Mouse (Mus musculus) MEL-GATA-1-ER (cell line): ENCODE measurements around the gene Pga5.
A peak's percentile ranks its signal among the peaks of the same experiment; 100 is the strongest.

Experiments
- DNase-seq: peaks from one replicate; pipeline ENCODE4 v3.0.0-alpha.2; 2012; ENCODE audit warnings: low read depth; ENCODE audit errors: extremely low read depth

Pga5 gene

DNA sequence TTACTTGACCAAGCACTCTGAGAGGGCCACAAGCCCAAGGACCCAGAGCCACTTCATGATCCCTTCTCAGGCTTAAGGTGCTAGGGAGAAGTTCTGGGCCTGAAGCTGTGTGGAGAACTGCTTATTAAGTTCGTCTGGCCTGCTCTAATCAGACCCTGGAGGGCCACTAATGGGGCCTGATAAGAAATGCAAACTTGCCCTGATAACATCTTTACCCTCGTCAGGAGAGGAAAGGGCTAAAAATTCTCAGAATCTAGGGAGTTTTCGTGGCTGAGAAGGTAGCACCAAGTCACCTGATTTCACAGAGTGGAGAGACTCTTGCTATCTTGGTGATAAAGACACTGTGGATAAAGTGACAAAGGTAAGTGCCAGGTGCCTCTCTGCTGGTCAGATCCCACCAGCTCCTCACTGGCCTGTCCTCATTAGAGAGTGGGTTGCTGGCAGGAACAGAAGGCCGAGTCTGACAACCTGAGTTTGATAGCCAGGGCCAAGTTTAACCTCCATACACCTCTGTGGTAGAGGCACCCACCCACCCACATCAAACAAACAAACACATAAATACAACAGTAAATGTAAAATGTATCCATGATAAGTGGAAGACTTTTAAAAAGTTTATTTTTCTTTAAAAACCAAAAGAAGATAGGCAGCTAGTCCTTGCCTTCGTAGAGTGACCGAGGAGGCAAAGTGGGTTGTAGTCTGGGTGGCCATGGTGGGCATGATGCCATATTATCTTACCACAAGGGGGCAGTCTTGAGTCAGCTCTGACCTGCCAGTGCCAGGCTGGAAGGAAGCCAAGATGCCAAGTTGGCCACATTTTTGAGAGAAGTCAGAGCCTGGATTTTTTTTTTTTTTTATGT, at the start of gene Pga5:
Gene Pga5 (minus strand): TSS at position 157 of the 857 bp plus-strand sequence.
- no peak for DNase-seq

- no peak for DNase-seq
These were observed 46.9 kb upstream of the Pga5 start for GRCm38 (mm10) chr19:10724629-10725363.

- DNase-seq, result no peak
These were observed 45.8 kb upstream of the Pga5 start for GRCm38 (mm10) chr19:10723649-10724048.

DNA sequence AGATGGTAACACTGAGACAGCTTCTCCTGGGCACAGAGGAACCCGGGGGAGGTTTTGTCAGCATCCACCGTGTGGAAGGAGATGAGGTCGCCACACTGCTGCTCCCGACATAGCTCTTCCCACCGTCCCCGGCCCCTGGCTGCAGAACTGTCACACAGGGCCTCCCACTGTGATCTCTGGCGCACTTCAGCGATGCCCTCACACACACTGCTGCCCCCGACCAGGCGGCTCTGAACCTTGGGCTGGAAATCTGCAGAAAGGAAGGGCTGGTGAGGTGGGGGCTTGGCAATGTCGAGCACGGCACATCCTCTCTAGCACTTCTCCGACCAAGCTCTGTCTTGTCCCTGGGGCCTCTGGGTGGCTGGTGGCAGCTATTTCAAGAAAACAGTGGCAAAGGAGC, 45.2 kb upstream of the Pga5 start:
- no peak for DNase-seq

- DNase-seq, result no peak
These were observed 43.2 kb upstream of the Pga5 start for GRCm38 (mm10) chr19:10721064-10721463.

- no peak for DNase-seq
These were observed 42.7 kb upstream of the Pga5 start for GRCm38 (mm10) chr19:10720524-10720923.

DNA sequence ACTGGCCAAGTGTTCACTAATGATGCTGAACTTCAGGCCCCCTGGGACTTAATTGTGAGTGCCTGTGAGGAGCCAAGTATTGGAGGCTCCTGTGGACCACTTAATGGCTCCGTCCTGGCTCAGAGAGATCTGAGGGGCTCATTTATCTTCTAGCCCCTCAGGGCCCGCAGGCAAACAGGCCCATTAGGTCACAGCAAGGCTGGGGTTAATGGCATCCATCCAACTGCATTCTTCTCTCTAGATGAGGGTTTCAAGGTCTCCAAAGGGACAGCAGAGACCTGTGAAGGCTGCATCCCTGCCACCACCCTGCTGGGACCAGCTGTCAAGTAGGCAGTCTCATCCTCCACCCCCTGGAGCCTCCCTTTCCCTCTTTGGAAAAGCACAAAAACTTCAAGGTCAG, 41.9 kb upstream of the Pga5 start:
- DNase-seq, result no peak

GRCm38 (mm10) chr19:10718251-10718775, 40.4 kb upstream of the Pga5 start:
- no peak for DNase-seq

DNA sequence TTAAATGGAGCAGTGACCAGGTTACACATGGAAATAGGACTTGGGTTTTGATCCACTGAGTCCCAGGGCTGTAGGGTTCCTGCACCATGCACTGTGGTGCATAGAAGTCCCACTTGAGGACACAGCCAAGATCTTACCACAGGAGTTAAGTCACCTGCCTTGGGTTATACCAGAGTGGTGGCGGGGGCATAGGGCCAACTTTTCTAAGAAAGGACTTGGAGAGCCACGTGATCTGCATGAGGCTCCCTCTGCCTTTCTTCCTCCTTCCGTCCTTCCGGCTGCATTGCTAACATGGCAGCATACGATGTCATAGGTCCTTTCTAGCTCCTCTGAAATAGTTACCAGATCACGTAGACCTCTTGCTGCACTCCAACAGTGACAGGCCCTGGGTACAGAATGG, 37.6 kb upstream of the Pga5 start:
- DNase-seq, result no peak

DNA sequence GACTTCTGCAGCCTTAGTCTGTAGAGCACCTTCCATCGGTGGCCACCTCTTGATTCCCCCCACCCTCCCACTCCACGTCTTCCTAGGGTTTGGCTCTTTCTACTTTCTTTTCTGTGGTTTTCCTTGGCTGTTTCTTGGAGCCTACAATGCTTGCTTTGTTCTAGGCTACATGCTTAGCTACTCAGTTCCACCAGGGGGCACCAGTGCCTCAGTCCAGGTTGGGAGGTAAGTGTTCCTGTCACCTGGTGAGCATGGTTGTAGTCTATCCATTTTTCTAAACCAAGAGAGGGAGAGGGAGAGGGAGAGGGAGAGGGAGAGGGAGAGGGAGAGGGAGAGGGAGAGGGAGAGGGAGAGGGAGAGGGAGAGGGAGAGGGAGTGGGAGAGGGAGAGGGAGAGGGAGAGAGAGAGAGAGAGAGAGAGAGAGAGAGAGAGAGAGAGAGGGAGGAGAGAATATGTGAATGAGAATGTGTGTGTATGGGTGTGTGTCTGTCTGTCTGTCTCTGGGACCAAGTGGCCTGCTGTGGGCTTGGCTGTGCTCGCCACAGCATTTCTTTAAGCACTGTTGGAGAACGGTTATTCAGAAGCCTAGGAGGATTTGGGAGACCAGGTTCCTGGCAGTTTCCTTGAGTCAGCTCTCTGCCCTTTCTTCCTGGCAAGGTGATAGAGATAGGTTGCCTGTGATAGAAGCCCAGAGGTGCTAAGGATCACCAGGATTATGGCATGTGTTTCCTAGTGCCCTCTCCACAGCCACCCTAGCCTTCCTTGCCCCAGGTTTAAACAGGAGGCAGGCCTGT, 37.0 kb upstream of the Pga5 start:
- DNase-seq, result no peak

DNA sequence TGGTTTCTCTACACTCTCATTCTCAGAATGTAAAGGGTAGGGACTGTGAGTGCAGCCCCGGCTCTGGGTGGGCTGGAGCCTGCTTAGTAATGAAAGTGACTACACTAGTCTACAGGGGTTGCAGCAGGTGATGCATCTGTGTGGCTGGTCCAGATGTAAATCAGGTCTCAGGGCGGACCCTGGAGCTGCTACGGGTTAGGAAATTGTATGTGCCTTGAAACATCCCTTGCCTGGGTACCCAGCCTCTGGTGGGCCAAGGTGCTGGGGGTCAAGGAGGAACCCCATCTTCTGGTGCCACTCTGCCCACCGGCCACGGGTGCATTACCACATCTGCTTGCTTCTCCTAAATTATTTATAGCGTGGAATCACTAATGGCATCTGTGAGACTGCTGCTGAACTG, 36.3 kb upstream of the Pga5 start:
- DNase-seq, result no peak

GRCm38 (mm10) chr19:10713551-10713950, 35.7 kb upstream of the Pga5 start:
- no peak for DNase-seq

- no peak for DNase-seq
These were observed 34.8 kb upstream of the Pga5 start for GRCm38 (mm10) chr19:10712646-10713045.

GRCm38 (mm10) chr19:10712194-10712593, 34.3 kb upstream of the Pga5 start:
- DNase-seq, result no peak

DNA sequence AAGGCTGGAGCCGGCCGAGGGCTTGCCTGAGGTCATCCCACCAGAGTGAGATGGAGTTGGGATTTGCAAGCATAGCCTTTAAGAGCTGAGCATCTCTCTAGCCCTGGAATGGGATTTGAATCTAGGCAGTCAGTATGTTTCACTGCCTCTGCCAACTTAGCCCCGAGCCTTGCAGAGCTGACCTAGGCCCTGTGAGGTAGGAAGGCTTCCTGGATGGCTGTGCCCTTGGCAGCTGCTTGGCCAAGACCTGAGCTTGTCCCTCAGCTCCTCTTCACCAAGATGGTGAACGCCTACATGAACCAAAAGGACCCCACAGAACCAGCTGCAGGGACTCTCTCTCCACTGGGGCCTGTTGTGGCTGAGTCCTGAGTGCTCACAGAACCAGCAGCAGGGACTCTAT, 32.9 kb upstream of the Pga5 start:
- no peak for DNase-seq

DNA sequence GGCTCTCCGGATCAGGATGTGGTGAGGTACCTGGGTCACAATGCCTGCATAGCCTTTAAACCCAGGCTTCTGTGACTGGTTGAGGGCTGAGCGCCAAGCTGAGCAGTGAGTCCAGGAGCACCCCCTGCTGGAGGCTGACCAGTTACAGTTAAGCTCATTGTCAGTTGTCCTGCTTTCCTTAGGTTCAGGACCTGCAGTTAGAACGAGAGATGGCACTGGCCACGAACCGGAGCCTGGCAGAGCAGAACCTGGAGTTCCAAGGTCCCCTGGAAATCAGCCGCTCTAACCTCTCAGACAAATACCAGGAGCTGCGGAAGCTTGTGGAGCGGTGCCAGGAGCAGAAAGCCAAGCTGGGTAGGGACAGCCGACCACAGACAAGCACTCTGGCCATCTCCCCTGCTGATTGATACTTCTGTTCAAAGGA, 32.2 kb upstream of the Pga5 start:
- DNase-seq, result no peak

DNA sequence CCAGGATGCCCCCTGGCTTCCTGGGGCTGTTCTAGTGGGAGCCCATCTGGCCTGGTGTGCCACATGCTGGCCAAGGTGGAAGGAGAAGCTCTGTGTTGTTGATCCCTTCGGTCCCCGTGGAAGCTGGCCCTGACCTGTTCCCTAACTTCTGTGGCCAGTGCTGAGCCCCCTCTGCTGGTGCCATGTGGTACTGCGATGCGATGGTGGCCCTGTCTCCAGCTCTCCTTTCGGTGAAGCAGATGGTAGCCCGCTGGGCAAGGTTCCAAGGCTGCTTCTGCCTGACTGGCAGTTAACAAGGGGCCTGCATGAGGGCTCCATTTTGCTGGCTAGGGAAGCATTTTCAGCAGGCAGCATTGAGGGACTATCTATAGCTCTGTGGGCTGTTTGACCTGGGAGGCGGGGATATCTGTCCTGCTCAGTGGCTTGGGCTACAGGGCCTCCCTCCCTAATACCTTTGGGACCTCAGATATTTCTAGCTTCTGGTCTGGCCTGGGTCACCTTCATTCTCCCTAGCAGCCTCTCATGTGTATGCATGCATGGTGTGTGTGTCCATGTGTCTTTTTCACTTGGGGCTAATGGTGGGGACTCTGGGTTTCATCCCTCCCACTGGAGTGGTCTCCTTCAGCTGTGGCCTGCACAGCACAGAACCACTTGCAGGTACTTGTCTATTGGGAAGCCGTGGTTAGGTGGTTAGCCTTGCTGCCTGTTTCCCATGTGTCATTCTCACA, 31.7 kb upstream of the Pga5 start:
- peak; percentile 61 for DNase-seq

DNA sequence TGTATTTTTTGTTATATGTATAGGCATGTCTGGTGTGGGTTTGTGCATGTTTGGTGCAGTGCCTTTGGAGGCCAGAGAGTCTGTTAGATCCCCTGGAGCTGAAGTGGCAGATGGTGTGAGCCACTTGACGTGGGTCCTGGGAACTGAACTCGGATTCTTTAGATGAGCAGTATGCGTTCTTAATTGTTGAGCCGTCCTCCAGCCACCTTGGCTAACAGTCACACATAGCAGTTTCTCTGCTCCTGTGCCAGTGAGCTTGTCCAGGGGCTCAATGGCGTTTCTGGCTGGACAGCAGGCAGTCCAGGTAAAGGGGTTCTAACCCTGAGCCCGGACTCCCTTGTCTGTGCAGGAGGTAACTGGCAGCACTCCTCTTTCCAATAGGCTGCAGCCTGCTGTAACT, 31.0 kb upstream of the Pga5 start:
- no peak for DNase-seq

- DNase-seq, result no peak
These were observed 30.0 kb upstream of the Pga5 start for GRCm38 (mm10) chr19:10707881-10708280.

GRCm38 (mm10) chr19:10707087-10707875, 29.4 kb upstream of the Pga5 start:
- DNase-seq, result no peak
